Mouse (Mus musculus) urinary bladder, postnatal 14 days (tissue): ENCODE results near the gene Zfp1.

Source experiments
- DNase-seq: peaks from one replicate; pipeline ENCODE4 v3.0.0; 2021; ENCODE audit warnings: low spot score

Gene Zfp1

DNA sequence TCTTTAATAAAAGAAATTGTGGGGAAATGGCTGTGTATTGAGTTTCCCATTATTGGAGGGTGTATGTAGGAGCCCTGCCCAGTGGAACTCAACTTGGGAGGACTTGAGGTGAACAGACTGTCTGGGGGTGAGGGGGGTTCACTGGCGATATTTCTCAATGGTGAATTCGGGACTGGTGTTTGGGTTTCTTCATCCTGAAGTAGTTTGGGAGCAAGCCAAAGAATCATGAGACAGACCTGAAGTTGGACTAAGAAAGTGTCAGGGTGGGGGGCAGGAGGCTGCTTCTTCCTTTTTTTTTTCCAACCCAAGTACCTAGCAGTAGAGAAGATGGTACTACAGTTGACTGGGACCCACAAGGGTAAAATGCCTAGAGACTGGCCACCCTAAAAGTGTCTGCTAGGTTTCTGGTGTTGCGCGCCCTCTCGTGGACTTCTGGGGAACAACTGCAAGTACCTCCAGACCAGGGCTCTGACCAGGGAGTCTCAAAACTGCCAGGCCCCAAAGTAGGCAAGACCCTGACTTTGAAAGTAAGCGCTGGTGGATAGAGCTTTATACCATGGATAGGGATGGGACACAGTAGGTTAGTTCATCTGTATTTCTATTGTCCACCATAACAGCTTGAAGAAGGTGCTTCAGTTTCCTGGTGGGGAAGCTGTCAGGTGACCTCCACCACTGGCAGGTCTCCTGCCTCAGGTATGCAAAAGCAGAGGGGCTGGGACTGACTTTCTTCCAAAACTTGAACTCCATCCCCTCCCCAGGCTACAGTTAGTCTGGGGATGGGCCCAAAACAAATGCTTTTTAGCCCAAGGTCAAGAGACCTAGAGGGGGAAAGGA lies 17.3 kb upstream of the Zfp1 start:
- DNase-seq: peak; percentile 76

- DNase-seq: peak; percentile 29
These were observed 16.7 kb upstream of the Zfp1 start for GRCm38 (mm10) chr8:111626528-111626820.

DNA sequence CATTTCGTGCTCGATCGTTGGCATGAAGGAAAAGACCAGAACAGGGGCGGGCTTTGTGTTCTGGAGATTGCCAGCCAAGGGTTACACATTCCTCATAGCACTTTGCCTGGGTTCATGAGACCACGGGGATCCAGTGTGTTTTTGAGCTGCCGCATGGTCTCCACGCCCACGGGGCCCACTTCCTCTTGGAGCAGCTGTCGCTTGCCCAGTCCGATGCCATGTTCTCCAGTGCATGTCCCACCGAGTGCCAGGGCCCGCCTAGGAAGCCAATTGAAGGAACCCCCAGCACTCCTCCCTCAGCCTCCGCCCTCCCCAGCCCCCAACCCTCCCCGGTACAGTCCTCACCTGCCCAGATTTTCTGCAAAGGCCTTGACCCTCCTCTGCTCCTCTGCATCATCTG lies 16.3 kb upstream of the Zfp1 start:
- DNase-seq: no peak

DNA sequence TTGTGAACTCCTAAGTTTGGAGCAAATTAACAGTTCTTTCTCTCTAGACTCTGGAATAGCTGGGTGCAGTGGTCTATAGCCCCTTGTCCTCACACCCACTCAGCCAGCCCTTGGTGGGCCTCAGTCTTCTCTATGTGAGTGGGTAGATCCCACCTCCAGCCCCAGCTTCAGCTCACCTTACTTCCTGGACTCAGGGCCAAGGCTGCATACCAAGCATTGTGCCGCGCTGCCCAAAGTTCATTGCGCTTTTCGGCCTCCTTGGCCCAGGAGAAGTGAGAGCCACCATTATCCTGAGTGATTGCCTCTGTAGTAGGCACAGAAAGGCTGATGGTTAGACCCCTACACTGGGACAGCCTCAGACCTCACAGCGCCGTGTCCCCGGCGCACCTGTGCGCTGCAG lies 15.3 kb upstream of the Zfp1 start:
- DNase-seq: no peak

- DNase-seq: no peak
These were observed 14.8 kb upstream of the Zfp1 start for GRCm38 (mm10) chr8:111628401-111628800.

DNA sequence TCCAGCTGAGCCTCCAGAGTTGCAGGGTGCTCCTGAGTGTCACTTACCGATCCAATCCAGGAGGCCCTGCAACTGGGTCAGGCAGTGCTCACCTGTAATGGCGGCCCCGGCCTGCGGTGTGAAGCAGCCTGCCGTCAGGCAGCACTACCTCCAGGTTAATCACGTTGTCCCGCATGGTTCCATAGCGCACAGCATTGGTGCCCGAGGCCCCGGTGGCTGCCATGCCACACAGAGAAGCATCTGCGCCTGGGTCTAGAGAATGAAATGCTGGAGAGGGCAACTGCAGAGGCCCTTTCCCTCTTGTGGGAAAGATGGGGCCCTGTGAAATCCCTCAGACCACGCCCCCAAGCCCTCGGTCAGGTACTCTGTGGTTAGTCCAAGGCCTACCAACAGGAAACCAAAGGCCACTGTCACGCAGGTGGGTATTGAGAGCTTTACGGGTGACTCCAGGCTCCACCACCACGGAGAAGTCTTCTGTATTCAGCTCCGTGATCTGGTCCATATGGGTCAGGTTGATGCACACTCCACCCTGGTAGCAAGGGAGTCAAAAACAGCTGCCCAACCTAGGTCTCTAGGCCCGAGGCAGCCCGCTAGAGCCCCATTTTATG lies 14.2 kb upstream of the Zfp1 start:
- DNase-seq: no peak

DNA sequence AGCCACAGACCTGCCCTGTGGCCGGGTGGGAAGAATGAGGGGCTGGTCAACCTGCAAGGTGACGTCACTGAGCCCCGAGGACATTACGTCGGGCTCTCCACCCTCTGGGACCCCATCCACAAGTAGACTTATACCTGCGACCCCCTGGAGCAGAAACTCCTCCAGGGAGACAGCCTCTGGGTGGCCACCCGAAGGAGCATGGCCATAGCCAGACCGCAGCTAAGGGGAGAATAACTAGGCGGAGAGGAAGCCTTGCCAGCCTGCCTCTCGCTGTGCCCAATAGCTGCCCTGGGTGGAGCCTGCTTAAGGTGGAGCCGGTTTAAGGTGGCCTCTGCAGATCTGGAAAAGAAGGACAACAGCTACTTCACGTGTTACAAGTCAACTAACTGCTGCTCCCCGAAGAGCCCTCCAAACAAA lies 13.1 kb upstream of the Zfp1 start, which contains the start of gene Ldhd:
Ldhd (minus strand) TSS at position 270 of the 417 bp plus-strand sequence.
- peak; percentile 74 for DNase-seq

- DNase-seq: no peak
These were observed 11.6 kb upstream of the Zfp1 start for GRCm38 (mm10) chr8:111631589-111631988.

DNA sequence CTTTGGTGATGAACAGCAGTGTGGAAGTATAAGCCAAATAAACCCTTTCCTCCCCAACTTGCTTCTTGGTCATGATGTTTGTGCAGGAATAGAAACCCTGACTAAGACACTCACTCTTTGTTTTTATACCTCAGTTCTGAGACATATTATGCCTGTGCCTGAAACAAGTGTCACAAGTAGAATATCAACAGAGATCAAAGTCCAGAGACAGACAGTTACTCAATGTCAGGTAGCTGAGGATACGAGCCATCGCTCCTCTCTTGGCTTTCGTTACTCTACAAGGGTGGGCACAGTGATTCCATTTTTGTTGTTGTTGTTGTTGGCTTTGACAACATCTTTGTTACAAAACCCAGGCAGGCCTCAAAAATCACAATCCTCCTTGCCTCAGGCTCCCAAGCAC lies 10.2 kb upstream of the Zfp1 start:
- no peak for DNase-seq

- DNase-seq: no peak
These were observed 5.1 kb upstream of the Zfp1 start for GRCm38 (mm10) chr8:111638086-111638485.

- DNase-seq: no peak
These were observed 2.1 kb upstream of the Zfp1 start for GRCm38 (mm10) chr8:111641064-111641463.

GRCm38 (mm10) chr8:111642496-111642895 lies 705 bp upstream of the Zfp1 start:
- peak; percentile 20 for DNase-seq

- no peak for DNase-seq
These were observed 300 bp upstream of the Zfp1 start for GRCm38 (mm10) chr8:111642939-111643263.

DNA sequence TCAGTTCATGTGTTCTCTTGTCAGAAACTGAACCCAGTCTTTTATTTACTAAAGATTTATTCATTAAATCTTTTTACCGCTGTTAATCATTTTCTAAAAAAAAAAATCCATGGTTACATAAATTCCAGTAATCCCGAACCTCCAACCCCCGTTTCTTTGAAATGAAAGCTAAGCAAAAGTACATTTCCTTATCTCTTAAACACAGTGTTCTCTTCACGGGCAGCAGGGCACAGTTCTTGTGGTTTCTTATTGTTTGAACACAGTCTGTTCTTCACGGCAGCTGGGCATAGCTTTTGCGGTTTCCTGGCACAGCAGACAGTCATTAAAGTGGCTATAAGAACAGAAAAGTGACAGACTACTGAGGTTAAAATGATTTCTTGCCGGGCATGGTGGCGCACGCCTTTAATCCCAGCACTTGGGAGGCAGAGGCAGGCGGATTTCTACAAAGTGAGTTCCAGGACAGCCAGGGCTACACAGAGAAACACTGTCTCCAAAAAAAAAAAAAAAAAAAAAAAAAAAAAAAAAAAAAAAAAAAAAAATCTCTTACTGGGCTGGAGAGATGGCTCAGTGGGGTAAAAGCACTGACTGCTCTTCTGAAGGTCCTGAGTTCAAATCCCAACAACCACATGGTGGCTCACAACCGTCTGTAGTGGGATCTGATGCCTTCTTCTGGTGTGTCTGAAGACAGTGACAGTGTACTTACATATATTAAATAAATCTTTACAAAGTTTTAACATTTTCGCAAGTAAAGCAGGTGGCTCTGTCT lies 1.3 kb downstream of the Zfp1 start:
- DNase-seq: peak; percentile 47

DNA sequence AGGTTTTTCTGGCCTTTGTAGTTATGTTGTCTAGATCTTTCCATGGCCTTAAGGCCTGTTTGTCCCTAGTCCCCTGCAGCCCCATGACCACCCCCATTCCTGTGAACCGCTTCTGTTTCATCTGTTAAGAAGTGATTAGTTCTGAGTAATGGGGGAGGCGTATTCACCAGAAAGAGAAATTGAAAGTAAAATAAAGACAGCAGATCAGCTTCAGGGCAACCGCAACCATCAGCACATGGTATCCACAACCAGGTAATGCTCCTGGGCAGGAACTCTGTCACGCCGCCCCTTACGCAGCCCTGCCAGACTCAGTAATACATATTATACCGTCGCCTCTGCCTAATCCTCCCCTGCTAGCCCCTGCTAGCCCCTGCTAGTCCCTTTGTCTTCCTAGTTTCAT lies 2.5 kb downstream of the Zfp1 start:
- no peak for DNase-seq

DNA sequence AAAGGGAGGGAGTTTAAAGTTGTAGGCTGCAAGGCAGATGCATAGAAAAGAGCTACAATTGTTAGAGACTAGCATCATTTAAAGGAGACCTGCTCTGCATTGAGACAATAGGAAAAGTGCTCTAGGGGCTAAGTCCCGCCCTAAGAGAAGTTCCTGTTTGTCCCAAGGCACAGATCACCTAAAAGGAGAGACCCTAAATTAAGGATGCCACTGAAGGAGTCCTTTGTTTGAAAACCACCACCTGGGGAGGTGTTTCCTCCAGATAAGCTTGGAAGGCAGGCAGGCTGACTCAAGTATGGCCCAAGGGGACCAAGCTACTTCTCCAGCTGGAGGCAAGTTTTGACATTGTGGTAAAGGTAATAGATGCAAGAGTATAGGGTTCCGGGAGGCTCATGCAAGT lies 5.6 kb downstream of the Zfp1 start:
- DNase-seq: no peak

DNA sequence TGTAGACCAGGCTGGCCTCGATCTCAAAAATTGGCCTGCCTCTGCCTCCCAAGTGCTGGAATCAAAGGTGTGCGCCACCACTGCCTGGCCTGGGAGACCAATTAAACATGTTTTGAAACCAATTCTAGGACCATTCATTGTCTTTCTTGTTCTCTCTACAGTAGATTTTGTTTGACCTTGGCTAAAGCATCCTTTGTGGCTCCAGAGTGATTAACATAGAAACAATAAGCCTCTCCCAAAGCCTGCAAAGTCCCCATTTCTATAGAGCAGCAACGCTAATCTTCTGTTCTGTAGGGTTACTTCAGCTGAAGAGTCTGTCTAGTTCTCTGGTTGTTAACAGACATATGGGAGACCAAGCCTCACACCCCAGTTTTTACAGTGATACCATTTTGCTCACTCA lies 7.5 kb downstream of the Zfp1 start:
- no peak for DNase-seq

DNA sequence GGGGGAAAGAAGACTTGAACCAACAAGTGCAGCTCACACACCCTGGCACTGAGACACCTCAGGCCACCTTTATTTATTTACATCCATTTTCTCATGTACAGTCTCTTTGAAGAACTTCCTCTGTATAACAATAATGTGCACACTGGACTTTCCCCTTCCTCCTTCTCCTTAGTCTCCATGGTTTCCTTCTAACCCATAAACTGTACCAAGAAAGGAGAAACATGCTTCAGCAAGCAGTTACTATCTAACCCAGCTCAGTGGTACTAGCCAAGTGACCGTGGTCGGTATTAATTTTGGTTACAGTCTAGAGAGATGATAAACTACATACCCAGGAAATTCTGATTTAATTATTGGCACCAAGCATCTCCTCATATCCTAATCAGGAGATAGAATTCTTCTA lies 10.3 kb downstream of the Zfp1 start:
- no peak for DNase-seq

DNA sequence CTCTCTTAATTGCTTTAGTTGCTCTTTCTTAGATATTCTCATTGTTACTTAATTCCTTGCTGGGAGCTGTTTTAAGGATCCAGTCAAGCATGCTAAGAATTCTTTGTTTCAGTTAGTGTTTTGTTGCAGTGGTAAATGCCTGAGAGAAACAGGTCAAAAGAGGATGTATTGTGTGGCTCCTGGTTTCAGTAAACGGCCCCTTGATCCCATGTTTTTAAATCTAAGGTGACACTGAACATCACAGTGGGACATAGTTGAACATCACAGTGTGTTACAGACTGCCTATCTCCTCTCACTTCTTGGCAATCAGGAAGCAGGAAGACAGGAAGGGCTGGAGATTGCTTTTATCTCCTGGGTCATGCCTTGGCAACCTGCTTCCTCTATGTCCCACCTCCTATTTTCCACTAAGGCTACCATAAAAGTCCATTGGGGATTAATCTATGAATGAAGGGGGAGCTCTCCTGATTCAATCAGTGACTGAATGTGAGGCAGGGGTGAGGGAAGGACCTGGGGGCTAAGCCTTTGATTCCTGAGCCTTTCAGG lies 14.2 kb downstream of the Zfp1 start:
- DNase-seq: no peak

DNA sequence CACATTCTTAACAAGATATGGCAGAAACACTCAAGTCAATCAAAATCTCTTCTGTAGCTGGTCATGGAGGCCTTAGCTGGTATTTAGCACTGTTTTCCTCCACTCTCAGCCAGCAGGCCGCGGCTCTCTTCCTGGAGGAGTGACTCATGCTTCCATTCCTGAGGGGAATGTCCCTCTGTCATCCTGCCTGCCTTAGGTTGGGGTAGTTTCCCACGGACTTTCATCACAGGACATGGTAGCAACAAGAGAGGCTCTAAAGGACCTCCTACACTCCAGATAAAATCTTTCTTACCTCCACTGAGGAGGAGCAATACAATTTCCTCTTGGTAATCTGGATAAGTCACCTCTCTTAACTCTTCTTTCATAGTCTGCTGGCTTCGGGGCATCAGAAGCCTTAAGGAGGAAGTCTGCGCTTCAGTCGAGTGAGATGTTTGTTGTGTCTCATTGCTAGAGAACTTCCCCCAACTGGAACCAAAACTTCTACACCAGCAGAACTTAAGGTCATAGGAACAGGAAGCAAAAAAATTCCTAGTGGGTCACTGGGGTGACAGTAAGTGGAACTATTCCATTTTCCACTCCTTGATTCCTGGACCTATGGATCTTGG lies 15.7 kb downstream of the Zfp1 start:
- DNase-seq: no peak

- DNase-seq: peak; percentile 86
These were observed 19.3 kb downstream of the Zfp1 start for GRCm38 (mm10) chr8:111662473-111662872.

DNA sequence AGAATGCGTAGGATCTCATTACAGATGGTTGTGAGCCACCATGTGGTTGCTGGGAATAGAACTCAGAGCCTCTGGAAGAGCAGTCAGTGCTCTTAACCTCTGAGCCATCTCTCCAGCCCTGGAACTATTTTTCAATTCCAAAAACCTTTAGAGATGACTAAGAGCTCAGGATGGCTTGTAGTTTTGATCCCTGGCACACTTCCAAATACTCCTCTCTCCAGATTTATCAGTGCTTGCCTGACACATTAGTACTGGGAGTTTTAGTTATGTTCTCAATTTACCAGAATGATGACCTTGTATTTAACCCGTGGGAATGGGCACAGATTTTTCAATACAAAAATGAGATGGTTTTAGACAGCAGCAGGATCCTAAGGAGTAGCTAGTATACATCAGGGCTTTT lies 23.6 kb downstream of the Zfp1 start:
- no peak for DNase-seq

GRCm38 (mm10) chr8:111676237-111676636 lies 33.0 kb downstream of the Zfp1 start:
- DNase-seq: no peak
